Mouse (Mus musculus): Measurements from ENCODE around the gene Nxph1. TPM values are rescaled to one million over a fixed set of nuclear protein-coding genes. Genes with fewer than 3 reads are reported as not detected.

The Nxph1 gene
- polyA plus RNA-seq, 1 experiment from 2014 or later = 1.0 TPM

DNA sequence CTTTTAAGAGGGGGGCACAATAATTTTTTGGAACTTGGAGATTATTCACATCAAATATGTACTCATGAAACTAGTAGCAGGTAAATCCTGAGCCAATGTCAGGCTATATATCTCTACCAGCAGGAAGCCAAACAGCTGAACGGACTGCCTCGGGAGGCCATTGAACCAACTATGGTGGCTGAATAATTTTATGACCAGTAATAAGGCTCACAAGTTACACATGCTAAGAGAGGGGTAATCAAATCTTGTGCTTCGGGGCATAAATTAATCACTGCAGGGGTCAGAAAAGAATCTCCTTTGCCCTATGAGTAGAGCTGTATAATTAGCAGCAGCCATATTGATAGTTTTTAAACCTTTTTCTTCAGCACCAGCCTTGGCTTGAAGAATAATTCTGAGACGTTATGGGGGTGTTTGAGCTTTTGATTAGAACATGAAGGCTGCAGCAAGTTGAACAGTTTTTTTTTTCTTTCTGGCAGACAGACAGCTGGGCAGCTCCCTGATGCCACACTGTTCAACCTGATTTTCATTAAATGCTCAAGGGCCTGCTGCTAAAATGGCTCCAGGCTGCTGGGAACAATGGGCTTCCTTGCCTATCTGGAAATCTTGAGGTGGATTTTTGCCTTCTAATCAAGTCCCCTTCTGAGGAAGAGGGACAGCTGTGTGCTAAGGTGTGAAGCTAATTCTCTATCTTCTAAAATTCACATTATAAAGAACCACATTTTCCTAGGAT, 272.7 kb downstream of the Nxph1 start:
- Histone ChIP-seq H3K9me3 (no peaks in the 10 kb centered on the region), H3K27me3 (ENCODE audit: poor library complexity, severe bottlenecking) (no peaks in the 10 kb centered on the region), H3K4me1 (peaks cover 5% of the 10 kb centered on the region; the same call in 1 of the 2 replicates), H3K27ac (no peak overlapping the region), H3K4me3 (no peak overlapping the region), H3K36me3 (replicated peaks) (no peaks in the 10 kb centered on the region)
- WGBS = 62% methylated on average over 4 of the region's 4 CpGs
- no peak for DNase-seq (ENCODE audit: extremely low spot score, low spot score)

DNA sequence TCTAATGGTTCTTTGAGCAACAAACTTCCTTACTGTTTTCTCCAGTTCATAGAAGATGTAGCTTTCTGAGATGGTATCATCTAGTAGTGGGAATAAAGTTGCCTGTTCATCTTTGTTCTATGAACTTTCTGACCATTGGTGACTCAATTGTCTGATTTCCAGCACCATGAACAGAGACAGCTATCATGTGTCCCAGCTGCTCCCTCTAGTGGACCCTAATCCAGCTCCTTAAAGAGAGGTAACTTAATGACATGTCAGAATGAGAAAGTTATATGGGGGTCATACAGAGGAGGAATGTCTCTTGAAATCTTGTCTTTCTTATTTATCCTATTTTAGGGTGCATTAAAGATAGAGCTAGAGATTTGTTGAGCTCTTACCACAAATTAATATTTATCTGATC, 286.6 kb downstream of the Nxph1 start:
- Histone ChIP-seq H3K36me3 (replicated peaks) (no peaks in the 10 kb centered on the region), H3K27ac (no peak overlapping the region), H3K4me3 (no peak overlapping the region), H3K4me1 (no peaks in the 10 kb centered on the region), H3K9me3 (no peaks in the 10 kb centered on the region), H3K27me3 (ENCODE audit: poor library complexity, severe bottlenecking) (no peaks in the 10 kb centered on the region)
- no peak for DNase-seq (ENCODE audit: extremely low spot score, low spot score)

DNA sequence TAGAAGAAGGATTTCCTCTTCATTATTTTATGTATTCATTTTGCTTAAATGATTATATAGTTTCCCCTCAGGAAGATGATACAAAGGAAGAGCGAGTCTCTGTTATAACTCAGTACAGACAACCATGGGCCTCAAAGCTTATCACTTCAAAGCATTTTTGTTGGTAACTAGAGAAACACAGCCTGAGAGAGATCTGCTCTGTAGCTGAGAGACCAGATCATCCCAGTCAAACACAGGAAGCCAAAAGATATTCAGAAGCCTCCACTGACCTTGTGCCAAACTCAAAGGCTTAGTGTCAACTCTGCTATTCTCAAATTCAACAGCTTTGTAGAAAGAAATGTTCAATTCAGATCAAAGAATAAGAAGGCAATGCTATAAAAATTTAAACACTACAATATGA, 319.8 kb downstream of the Nxph1 start:
- H3K9me3 ChIP-seq = no peaks in the 10 kb centered on the region
- no peak overlapping the region for H3K4me3 ChIP-seq
- no peaks in the 10 kb centered on the region for H3K36me3 ChIP-seq (replicated peaks)
- no peaks in the 10 kb centered on the region for H3K4me1 ChIP-seq
- no peaks in the 10 kb centered on the region for H3K27me3 ChIP-seq (ENCODE audit: poor library complexity, severe bottlenecking)
- WGBS = 62% methylated on average over 1 of the region's 1 CpGs
- H3K27ac ChIP-seq = no peak overlapping the region
- DNase-seq (ENCODE audit: extremely low spot score, low spot score) = no peak

Other genes with a start within 250 kb of the Nxph1 start
- 15.2 and 16.1 TPM in 2 replicates for gene Ica1, start 169.9 kb upstream of the Nxph1 start, polyA plus RNA-seq (2016; fragmentation: Nextera tagmentation; extraction: Ambion mirVana)

All from forebrain, embryonic 10.5 days (tissue).